Mouse (Mus musculus) stomach, embryonic 14.5 days (tissue): ENCODE measurements around the gene Zfp87. TPM values are rescaled to one million over a fixed set of nuclear protein-coding genes. Genes with fewer than 3 reads are reported as not detected.

Source experiments
- ATAC-seq: fragments of 200-750 bp; cut with Nextera tagmentation; 2 replicates; pipeline ENCODE4 v1.8.0; 2017; ENCODE audit warnings: low read depth, moderate TSS enrichment; ENCODE audit not compliant: insufficient number of reproducible peaks, insufficient read depth, low FRiP score
- H3K27ac ChIP-seq: fragments of 300-500 bp; sonication (generic); 2 replicates; pipeline ENCODE4 v1.5.1; 2014; ENCODE audit warnings: mild to moderate bottlenecking, low read length, moderate library complexity, mixed read lengths
- H3K27me3 ChIP-seq: fragments of 300-500 bp; sonication (generic); 2 replicates; pipeline ENCODE4 v1.6.1; 2014; ENCODE audit warnings: low read length, control low read depth, mixed read lengths; ENCODE audit not compliant: control insufficient read depth, insufficient read depth
- H3K36me3 ChIP-seq: fragments of 300-500 bp; sonication (generic); 2 replicates; pipeline ENCODE4 v1.6.1; 2014; ENCODE audit warnings: mild to moderate bottlenecking, control low read depth, low read length, moderate library complexity, mixed read lengths; ENCODE audit not compliant: control insufficient read depth, insufficient read depth
- H3K4me1 ChIP-seq: fragments of 300-500 bp; sonication (generic); 2 replicates; pipeline ENCODE4 v1.6.1; 2014; ENCODE audit warnings: low read length, control low read depth, mixed read lengths; ENCODE audit not compliant: control insufficient read depth, insufficient read depth
- H3K4me2 ChIP-seq: fragments of 300-500 bp; sonication (generic); replicated peaks from 2 replicates; pipeline ENCODE4 v1.6.1; 2014; ENCODE audit warnings: low read depth, low read length, control low read depth
- H3K4me3 ChIP-seq: fragments of 300-500 bp; sonication (generic); 2 replicates; pipeline ENCODE4 v1.5.1; 2014; ENCODE audit warnings: low read depth, low read length, control low read depth
- H3K9ac ChIP-seq: fragments of 300-500 bp; sonication (generic); replicated peaks from 2 replicates; pipeline ENCODE4 v1.6.1; 2014; ENCODE audit warnings: low read depth, mild to moderate bottlenecking, control low read depth, low read length, moderate library complexity, mixed read lengths
- H3K9me3 ChIP-seq: fragments of 300-500 bp; sonication (generic); 2 replicates; pipeline ENCODE4 v1.6.1; 2016; ENCODE audit warnings: low read depth, low read length, control low read depth; ENCODE audit not compliant: control insufficient read depth
- WGBS: fragments of 180-500 bp; shearing (Covaris S2); extraction: QIAGEN DNeasy Blood & Tissue Kit; methylation state at CpG from one replicate; pipeline ENCODE4 v1.1.7; 2014; 5-methylcytosine and 5-hydroxymethylcytosine counted together
- polyA plus RNA-seq: library from polyadenylated mRNA; unstranded; fragments of >200 nt; fragmentation: Nextera tagmentation; extraction: Ambion mirVana; gene quantifications from 2 replicates; pipeline ENCODE4 v1.2.1, GENCODE M21; 2014

Gene Zfp87
- polyA plus RNA-seq, 1 experiment from 2014 or later = 25.0 TPM

GRCm38 (mm10) chr13:67500084-67500719 lies 25.8 kb downstream of the Zfp87 start, which contains the start of gene Zfp58:
TSS of gene Zfp58 (minus strand) at chr13:67500555.
- WGBS = 1% methylated on average over 22 of the region's 22 CpGs
- peak within 1 kb of the TSS; percentile 40; the same call in 1 of the 2 replicates for H3K27ac ChIP-seq
- ATAC-seq = peak; percentile 95
- peak within 1 kb of the TSS; percentile 67 for H3K4me3 ChIP-seq
- peaks cover 2% of the 10 kb centered on the region; the same call in 1 of the 2 replicates for H3K9me3 ChIP-seq
- peak within 1 kb of the TSS; percentile 55 for H3K9ac ChIP-seq
- H3K4me1 ChIP-seq = no peaks in the 10 kb centered on the region
- no peaks in the 10 kb centered on the region for H3K27me3 ChIP-seq
- H3K4me2 ChIP-seq = peak within 1 kb of the TSS; percentile 72
- no peaks in the 10 kb centered on the region for H3K36me3 ChIP-seq

GRCm38 (mm10) chr13:67495631-67496030 lies 30.3 kb downstream of the Zfp87 start:
- H3K27ac ChIP-seq = no peak overlapping the region

GRCm38 (mm10) chr13:67484424-67484811 lies 41.6 kb downstream of the Zfp87 start:
- Histone ChIP-seq H3K27ac (no peak overlapping the region), H3K4me3 (peak overlapping the region; percentile 55)
- peak; percentile 54; the same call in 1 of the 2 replicates for ATAC-seq

More at GRCm38 (mm10) chr13:67495631-67496030, 30.3 kb downstream of the Zfp87 start:
- Histone ChIP-seq H3K4me2 (no peak overlapping the region), H3K9ac (no peak overlapping the region), H3K9me3 (peaks cover 18% of the 10 kb centered on the region), H3K4me3 (no peak overlapping the region), H3K4me1 (no peaks in the 10 kb centered on the region), H3K36me3 (peaks cover 29% of the 10 kb centered on the region), H3K27me3 (no peaks in the 10 kb centered on the region)
- WGBS = 95% methylated on average over 1 of the region's 1 CpGs
- ATAC-seq = no peak

GRCm38 (mm10) chr13:67483625-67484423 lies 42.2 kb downstream of the Zfp87 start, which contains the start of gene Zfp874b:
TSS of gene Zfp874b (minus strand) at chr13:67484258.
- H3K36me3 ChIP-seq = 0 out of 2 replicates have a peak, but pooled peaks cover 2% of the 10 kb centered on the region
- peak within 1 kb of the TSS; percentile 55 for H3K4me3 ChIP-seq
- peak within 1 kb of the TSS; percentile 31; the same call in 1 of the 2 replicates for H3K9ac ChIP-seq
- ATAC-seq = peak; percentile 93
- H3K9me3 ChIP-seq = no peaks in the 10 kb centered on the region
- no peaks in the 10 kb centered on the region for H3K4me1 ChIP-seq
- no peaks in the 10 kb centered on the region for H3K27me3 ChIP-seq
- 4% methylated on average over 20 of the region's 20 CpGs for WGBS
- peak within 1 kb of the TSS; percentile 48 for H3K4me2 ChIP-seq
- H3K27ac ChIP-seq = no peak within 1 kb of the TSS

More at GRCm38 (mm10) chr13:67484424-67484811, 41.6 kb downstream of the Zfp87 start:
- H3K4me1 ChIP-seq = no peaks in the 10 kb centered on the region
- peaks cover 5% of the 10 kb centered on the region; the same call in 1 of the 2 replicates for H3K36me3 ChIP-seq
- no peak overlapping the region for H3K9ac ChIP-seq
- H3K27me3 ChIP-seq = no peaks in the 10 kb centered on the region
- H3K9me3 ChIP-seq = no peaks in the 10 kb centered on the region
- peak overlapping the region; percentile 48 for H3K4me2 ChIP-seq
- WGBS = 35% methylated on average over 8 of the region's 8 CpGs

- Histone ChIP-seq H3K9ac (no peak overlapping the region), H3K4me3 (no peak overlapping the region), H3K9me3 (no peaks in the 10 kb centered on the region), H3K36me3 (no peaks in the 10 kb centered on the region), H3K27ac (no peak overlapping the region), H3K4me2 (no peak overlapping the region), H3K4me1 (no peaks in the 10 kb centered on the region), H3K27me3 (no peaks in the 10 kb centered on the region)
- WGBS = 60% methylated on average over 4 of the region's 4 CpGs
- no peak for ATAC-seq
Observed at GRCm38 (mm10) chr13:67481528-67481927, 44.4 kb downstream of the Zfp87 start.

- ATAC-seq = no peak
- Histone ChIP-seq H3K36me3 (no peaks in the 10 kb centered on the region; the same call in 1 of the 2 replicates), H3K27me3 (no peaks in the 10 kb centered on the region), H3K4me3 (no peak overlapping the region), H3K9me3 (no peaks in the 10 kb centered on the region), H3K4me2 (no peak overlapping the region), H3K9ac (no peak overlapping the region), H3K4me1 (no peaks in the 10 kb centered on the region), H3K27ac (no peak overlapping the region)
- 93% methylated on average over 3 of the region's 3 CpGs for WGBS
Observed at GRCm38 (mm10) chr13:67469274-67469673, 56.7 kb downstream of the Zfp87 start.

Other genes starting within 250 kb of the Zfp87 start
- 3.2 TPM in 2 replicates for gene Zfp458, start 247.7 kb downstream of the Zfp87 start, polyA plus RNA-seq
- 0.64 and 1.1 TPM in 2 replicates for gene Zfp457, start 219.7 kb downstream of the Zfp87 start, polyA plus RNA-seq
- 2.8 and 3.4 TPM in 2 replicates for gene Zfp595, start 193.6 kb downstream of the Zfp87 start, polyA plus RNA-seq
- gene Gm28044, start 165.6 kb downstream of the Zfp87 start, polyA plus RNA-seq = not detected in 2 replicates
- 1.5 and 1.8 TPM in 2 replicates for gene Zfp953, start 165.6 kb downstream of the Zfp87 start, polyA plus RNA-seq
- gene Gm28041, start 150.4 kb downstream of the Zfp87 start, polyA plus RNA-seq = 0.62 and 0.91 TPM in 2 replicates
- 2.5 and 3.0 TPM in 2 replicates for gene Zfp456, start 150.4 kb downstream of the Zfp87 start, polyA plus RNA-seq
- gene Zfp429, start 126.4 kb downstream of the Zfp87 start, polyA plus RNA-seq = 6.0 and 7.3 TPM in 2 replicates
- gene Zfp459, start 104.8 kb downstream of the Zfp87 start, polyA plus RNA-seq = 0.62 and 0.87 TPM in 2 replicates
- 11.2 TPM in 2 replicates for gene Zfp874a, start 74.6 kb downstream of the Zfp87 start, polyA plus RNA-seq
- 4.2 and 5.1 TPM in 2 replicates for gene Zfp874b, start 41.9 kb downstream of the Zfp87 start, polyA plus RNA-seq
- 14.5 TPM in 2 replicates for gene Zfp58, start 25.6 kb downstream of the Zfp87 start, polyA plus RNA-seq
- not detected in 2 replicates for gene Gm26965, start within 50 bp of the Zfp87 start, polyA plus RNA-seq
- gene Zfp748, start 27.7 kb upstream of the Zfp87 start, polyA plus RNA-seq = 16.3 and 17.5 TPM in 2 replicates
- gene Zfp729b, start 83.5 kb upstream of the Zfp87 start, polyA plus RNA-seq = 5.1 and 5.6 TPM in 2 replicates
- not detected in 2 replicates for gene Gm49345, start 111.6 kb upstream of the Zfp87 start, polyA plus RNA-seq
- 3.5 and 3.6 TPM in 2 replicates for gene Zfp729a, start 111.6 kb upstream of the Zfp87 start, polyA plus RNA-seq
- 12.3 and 13.6 TPM in 2 replicates for gene Zfp738, start 160.9 kb upstream of the Zfp87 start, polyA plus RNA-seq
- 3.5 and 5.0 TPM in 2 replicates for gene Zfp65, start 203.0 kb upstream of the Zfp87 start, polyA plus RNA-seq
- 4.7 and 6.0 TPM in 2 replicates for gene Zfp85, start 229.1 kb upstream of the Zfp87 start, polyA plus RNA-seq